Mouse (Mus musculus) inflammation-experienced regulatory T-cells, adult 6 months (primary cell): ENCODE measurements around the gene Mzt1. TPM values are rescaled to one million over a fixed set of nuclear protein-coding genes. Genes with fewer than 3 reads are reported as not detected.
"Not testable (repeated sequence)": the region's sequence is repeated elsewhere in the genome, so short reads cannot be mapped to it uniquely, and the experiment has no call there.

Experiments used
- ATAC-seq: one replicate; pipeline ENCODE4 v1.8.0; 2017
- polyA plus RNA-seq, 3 experiments: library from polyadenylated mRNA; unstranded; fragments of 100-300 nt; shearing (Covaris generic); gene quantifications; one replicate each; pipeline ENCODE4 v1.2.1; 2017

The Mzt1 gene
- polyA plus RNA-seq = 10 to 100 TPM; 44.2 to 63.1 (median 54.6) TPM

GRCm38 (mm10) chr14:99046031-99046781 lies at the start of gene Mzt1, which contains the start of gene Bora:
Gene Mzt1 (minus strand): TSS chr14:99046134.
Gene Bora (plus strand): TSS chr14:99046222.
- ATAC-seq = peak; percentile 84

GRCm38 (mm10) chr14:99088947-99089346 lies 43.0 kb upstream of the Mzt1 start:
- no peak for ATAC-seq

DNA sequence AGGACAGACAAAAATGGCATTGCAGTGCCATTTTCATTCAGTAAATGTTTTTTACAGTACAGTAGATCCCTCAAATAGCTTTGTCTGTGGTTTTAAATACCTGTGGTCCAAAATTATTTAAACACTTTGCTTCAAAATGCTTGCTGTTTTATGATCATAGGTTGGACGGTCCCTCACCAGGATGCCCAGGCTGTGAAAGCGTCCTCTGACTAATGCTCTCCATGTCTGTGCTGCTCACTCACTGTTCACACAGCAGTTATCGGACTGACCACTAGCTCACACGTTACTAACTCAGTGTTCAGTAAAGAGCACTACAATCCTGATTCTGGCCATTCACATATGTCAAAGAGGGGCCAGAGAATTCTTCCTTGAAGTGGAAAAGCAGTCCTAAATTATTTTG lies 25.2 kb upstream of the Mzt1 start:
- ATAC-seq = no peak

GRCm38 (mm10) chr14:99063091-99063490 lies 17.2 kb upstream of the Mzt1 start:
- no peak for ATAC-seq

DNA sequence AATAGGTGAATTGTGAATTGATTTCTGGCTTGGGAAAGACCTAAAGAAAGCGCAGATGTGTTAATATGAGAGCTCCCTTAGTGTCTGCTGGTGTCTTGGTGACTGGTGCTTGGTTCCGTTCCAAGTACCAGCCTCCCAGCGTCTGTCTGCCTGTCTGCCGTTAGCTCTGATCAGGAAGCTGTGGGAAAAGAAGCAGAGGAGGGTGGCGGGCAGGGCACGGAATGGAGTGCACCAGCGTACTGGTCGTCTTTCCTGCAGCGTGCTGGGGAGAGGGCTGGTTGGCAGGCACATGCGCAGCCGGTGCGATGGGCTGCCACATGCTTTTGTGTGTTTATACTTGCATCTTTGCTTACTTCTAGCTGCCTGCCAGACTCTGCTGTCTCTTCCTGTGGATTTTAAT lies 14.7 kb upstream of the Mzt1 start:
- ATAC-seq = no peak

GRCm38 (mm10) chr14:99058959-99059586 lies 13.1 kb upstream of the Mzt1 start:
- no peak for ATAC-seq

DNA sequence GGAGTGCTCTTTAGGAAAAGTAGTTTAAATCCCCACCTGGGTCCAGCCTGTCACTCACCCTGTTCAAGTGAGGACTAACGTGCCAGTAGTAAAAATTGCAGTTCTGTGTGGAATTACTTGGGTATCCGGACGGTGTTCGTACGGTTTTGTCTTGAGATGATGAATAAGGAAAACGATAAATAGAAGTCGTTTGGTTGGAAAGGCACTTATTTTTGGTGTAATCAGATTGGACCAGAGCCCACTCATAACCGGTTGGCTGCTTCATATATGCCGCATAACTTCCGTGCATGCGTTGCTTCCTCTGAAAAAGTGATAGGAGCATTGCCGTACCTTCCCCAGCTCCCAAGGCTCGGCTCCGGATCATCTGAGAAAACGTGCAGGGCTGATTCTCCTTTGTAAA lies 848 bp upstream of the Mzt1 start:
- peak; percentile 8 for ATAC-seq

GRCm38 (mm10) chr14:99045378-99046030 lies 430 bp downstream of the Mzt1 start:
- peak; percentile 32 for ATAC-seq

DNA sequence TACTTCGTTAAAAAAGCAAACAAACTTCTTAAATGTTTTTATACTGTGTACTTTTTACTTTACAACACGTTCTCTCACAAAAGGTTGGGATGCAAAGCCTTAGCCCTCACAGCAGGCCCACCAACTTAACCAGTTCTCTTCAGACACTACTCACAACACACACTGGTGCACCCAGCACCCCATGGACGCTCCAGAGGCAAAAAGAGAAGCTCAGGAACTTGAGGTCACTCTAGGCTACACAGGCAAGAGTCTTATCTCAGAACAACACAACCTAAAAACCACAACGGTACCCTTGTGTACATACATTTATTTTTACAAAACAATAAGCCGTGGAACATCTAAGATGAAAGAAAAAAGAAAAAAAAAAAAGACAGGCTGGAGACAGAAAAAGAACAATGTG lies 1.2 kb downstream of the Mzt1 start:
- no peak for ATAC-seq

GRCm38 (mm10) chr14:99044096-99044495 lies 1.8 kb downstream of the Mzt1 start:
- ATAC-seq = no peak

DNA sequence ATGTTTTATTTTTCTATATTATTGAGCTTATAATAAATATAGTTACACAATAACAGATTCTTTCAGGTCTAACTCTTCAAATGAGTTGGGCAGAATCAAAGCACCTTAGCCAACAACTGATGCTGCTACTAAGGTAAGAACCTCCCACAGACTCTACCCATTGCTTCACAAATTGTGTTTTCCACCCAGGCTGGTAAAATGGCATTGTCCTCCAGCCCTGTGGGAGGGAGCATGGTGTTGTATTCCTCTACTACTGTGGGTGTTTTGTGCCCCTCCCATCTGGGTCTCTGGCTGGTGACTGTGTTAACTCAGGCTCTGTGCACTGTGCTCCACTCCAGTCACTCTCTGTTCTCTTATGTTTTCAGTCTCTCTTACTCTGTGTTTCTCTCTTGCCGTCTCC lies 2.4 kb downstream of the Mzt1 start:
- no peak for ATAC-seq

DNA sequence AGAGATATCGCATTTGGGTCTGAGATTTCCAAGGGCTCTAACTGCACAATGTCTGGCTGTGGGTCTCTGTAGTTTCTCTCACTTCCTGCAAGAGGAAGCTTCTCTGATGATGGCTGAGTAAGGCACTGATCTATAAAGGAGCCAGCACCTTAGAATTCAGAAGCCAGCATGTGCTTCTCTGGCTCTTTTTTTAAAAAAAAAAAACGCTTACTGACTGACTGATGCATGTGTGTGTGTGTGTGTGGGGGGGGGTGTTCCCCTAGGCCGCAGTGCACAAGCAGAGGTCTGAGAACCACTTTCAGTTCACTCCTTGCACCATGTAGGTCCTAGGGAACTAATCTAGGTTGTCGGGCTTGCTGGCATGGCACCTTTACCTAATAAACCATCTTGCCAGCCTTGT lies 4.5 kb downstream of the Mzt1 start:
- no peak for ATAC-seq

DNA sequence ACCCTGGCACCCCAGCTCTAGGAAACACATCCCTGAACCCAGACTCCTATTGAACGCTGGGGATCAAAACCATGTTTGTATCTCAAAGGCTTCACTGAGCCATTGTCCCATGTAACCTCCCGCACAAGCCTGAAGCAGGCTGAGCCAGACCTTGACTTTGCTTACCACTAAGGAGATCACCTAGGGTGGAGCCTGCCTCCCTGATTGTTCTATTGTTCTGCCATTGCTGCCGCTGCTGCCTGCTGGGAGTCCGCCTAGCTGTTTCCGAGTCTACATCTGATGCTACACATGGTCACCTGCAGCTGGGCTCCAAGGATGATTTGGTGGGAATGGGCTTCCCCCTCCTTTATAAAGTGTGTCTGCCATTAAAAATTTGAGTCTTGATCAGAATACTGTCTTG lies 6.6 kb downstream of the Mzt1 start:
- not testable (repeated sequence) for ATAC-seq

DNA sequence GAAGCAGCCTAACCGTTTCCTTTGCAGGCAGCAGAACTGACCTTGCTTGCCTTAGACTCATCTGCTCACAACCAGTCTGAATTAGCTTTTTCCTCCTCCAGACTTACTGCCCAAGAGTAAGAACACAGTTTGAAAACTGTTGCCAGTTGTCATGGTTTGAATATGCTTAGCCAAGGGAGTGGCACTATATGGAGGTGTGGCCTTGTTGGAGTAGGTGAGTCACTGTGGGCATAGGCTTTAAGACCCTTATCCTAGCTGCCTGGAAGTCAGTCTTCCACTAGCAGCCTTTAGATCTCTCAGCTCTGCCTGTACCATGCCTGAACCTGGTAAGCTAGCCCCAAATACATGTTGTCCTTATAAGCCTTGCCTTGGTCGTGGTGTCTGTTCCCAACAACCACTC lies 8.2 kb downstream of the Mzt1 start:
- ATAC-seq = no peak

DNA sequence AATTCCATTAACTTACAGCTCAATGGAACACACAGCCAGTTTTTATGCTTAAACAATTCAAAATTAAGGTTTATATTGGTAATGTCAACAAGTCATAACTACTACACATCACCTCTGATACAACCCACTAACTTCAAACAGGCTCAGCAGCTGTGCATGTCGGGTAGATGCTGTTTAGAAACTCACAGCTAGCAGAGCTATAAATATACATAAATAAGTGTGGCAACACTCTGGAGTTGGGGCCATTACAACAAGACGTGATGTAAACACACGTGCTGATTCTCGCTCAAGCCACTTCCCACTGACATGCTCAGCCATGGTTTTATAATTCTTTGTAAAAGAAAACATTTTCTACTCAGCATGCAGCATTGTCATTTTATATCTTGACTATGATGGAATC lies 9.9 kb downstream of the Mzt1 start:
- ATAC-seq = no peak

GRCm38 (mm10) chr14:99034851-99035250 lies 11.1 kb downstream of the Mzt1 start:
- not testable (repeated sequence) for ATAC-seq

- ATAC-seq = peak; percentile 56
These were observed 13.3 kb downstream of the Mzt1 start for GRCm38 (mm10) chr14:99032596-99032995.

DNA sequence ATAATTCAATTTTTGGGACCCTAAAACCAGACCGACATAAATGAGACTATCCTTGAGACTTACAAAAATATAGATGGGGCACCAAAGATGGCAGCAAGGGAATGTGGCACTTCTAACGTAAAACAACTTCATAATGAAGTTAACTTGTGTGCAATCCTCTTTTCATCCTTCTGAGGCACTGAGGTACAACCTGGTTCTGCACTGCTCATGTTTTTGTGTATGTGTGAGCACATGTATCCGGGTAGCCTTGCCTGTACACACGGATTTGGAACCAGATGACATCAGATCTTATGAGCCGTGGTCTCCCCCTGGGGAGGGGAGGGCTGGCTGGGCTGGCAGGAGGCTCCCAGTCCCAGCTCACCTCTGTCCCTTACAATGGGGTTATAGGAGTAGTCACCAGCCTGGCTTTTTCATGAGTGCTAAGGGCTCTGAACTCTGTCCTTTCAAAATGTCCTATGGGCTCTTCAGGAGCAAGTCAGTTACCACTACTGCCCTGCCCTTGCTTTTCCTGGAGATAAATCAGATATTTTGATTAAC lies 14.5 kb downstream of the Mzt1 start:
- no peak for ATAC-seq

GRCm38 (mm10) chr14:99029987-99030386 lies 15.9 kb downstream of the Mzt1 start:
- ATAC-seq = no peak

DNA sequence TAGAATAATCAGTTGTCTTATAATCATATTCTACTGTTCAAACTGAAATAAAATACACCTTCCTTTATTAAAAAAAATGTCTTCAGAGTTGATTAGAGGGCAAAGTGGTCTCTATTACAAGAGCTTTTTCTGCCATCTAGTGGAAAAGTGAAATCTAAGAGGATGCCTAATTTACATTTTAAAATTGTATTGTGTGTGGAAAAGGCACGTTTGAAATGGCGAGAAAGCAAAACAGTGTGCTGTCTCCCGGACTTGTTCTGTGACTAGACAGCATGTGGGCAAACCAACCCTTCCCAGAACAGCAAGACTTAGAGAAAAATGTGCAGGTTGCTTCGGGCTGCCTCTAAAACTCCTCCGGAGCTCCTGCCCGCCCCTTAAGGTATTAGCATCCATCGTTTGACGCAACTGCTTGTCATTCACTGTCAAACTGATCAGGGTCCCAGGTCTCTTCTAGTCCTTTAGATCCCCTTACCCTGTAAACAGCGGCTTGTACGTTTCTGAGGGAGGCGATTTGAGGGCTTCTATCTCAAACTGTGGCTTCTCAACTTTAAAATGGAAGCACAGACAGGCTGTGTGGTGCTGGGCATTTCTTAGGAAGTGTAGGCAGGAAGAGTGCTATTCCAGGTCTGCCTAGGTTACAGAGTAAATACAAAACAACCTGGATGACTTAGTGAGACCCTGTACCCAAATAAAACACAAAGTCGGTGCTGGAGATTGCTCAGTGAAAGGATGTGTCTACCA lies 23.4 kb downstream of the Mzt1 start:
- ATAC-seq = no peak

DNA sequence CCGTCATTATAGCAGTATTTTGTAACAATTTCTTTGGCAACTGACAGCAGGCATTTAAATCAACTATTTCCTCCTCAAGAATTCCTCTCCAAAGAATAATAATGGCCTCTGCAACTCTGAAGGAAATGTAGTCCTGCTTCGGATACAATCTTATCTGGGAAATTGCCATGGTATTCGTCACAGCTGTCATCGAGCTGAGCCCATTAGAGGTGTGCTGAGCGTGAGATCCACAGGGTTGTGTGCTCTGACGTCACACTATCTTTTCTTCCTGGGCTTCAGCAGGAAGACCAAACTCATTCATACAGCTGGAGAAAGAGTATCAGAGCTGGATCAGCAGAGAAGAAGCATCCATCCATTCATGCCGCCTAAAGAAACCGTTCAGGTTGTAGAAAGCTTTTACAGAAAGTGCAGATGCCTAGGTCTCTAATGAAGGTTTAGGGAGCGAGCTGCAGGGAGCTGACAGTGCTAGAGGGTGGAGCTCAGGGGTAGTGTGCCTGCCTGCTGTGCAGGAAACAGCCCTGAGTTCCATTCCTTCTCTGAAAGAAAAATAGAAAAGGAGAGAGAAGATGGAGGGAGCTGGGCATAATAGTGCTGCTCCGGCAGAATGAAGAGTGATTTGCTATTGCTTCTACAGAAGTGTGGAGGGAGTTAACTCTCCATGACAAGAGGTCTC lies 26.7 kb downstream of the Mzt1 start:
- no peak for ATAC-seq

GRCm38 (mm10) chr14:99018691-99019090 lies 27.2 kb downstream of the Mzt1 start:
- ATAC-seq = no peak
